Mouse (Mus musculus) naive thymus-derived CD4-positive, alpha-beta T cell, adult 5 months (primary cell): Measurements from ENCODE around the gene Abcc9. TPM values are rescaled to one million over a fixed set of nuclear protein-coding genes. Genes with fewer than 3 reads are reported as not detected.

Source experiments
- polyA plus RNA-seq: library from polyadenylated mRNA; unstranded; fragments of 100-300 nt; shearing (Covaris generic); gene quantifications from one replicate; pipeline ENCODE4 v1.2.1, GENCODE M21; 2017

Gene Abcc9
- polyA plus RNA-seq = not detected

GRCm38 (mm10) chr6:142701652-142702637 is at the start of gene Abcc9:
TSS of gene Abcc9 (minus strand) at chr6:142702315.

GRCm38 (mm10) chr6:142571055-142571618 is 131.0 kb downstream of the Abcc9 start, which contains the start of gene Kcnj8:
TSS of gene Kcnj8 (minus strand) at chr6:142571614.

Other genes starting within 250 kb of the Abcc9 start
- gene Gys2, start 229.2 kb downstream of the Abcc9 start, polyA plus RNA-seq = not detected
- gene Ldhb, start 194.4 kb downstream of the Abcc9 start, polyA plus RNA-seq = 66.7 TPM
- gene Kcnj8, start 130.7 kb downstream of the Abcc9 start, polyA plus RNA-seq = 0.17 TPM
- gene Cmas, start 54.4 kb upstream of the Abcc9 start, polyA plus RNA-seq = 177 TPM
- not detected for gene Sult6b2, start 102.2 kb upstream of the Abcc9 start, polyA plus RNA-seq